Mouse (Mus musculus): ENCODE data around the gene Sik1. TPM values are rescaled to one million over a fixed set of nuclear protein-coding genes. Genes with fewer than 3 reads are reported as not detected.
A peak's percentile ranks its signal among the peaks of the same experiment; 100 is the strongest.
"Not testable (repeated sequence)": the region's sequence is repeated elsewhere in the genome, so short reads cannot be mapped to it uniquely, and the experiment has no call there.

Gene Sik1
- polyA plus RNA-seq, 1 experiment from 2014 or later = 25.0 TPM

GRCm38 (mm10) chr17:31889446-31890201 is 34.0 kb upstream of the Sik1 start:
- Histone ChIP-seq H3K27me3 (ENCODE audit: insufficient read depth, low read length) (no peaks in the 10 kb centered on the region), H3K4me3 (ENCODE audit: low read depth, low read length) (no peak overlapping the region), H3K9ac (no peak overlapping the region; the same call in 1 of the 2 replicates), H3K36me3 (ENCODE audit: insufficient read depth) (no peaks in the 10 kb centered on the region), H3K4me1 (ENCODE audit: insufficient read depth) (peaks cover 51% of the 10 kb centered on the region), H3K27ac (ENCODE audit: low read depth) (peak overlapping the region; percentile 98), H3K4me2 (0 out of 2 replicates have a peak overlapping the region, but pooled peaks have one; percentile 12), H3K9me3 (ENCODE audit: low read depth, low read length) (no peaks in the 10 kb centered on the region)
- peak; percentile 94 for DNase-seq
- TF ChIP-seq CTCF (IDR thresholded peaks at IDR 0.05; ENCODE audit: low read depth) = no peak
- WGBS = 21% methylated on average over 9 of the region's 9 CpGs
- ATAC-seq (ENCODE audit: insufficient read depth) = peak; percentile 82

GRCm38 (mm10) chr17:31888540-31888939 is 32.9 kb upstream of the Sik1 start:
- DNase-seq = no peak
- no peaks in the 10 kb centered on the region for H3K36me3 ChIP-seq (ENCODE audit: insufficient read depth)
- peak overlapping the region; percentile 98 for H3K27ac ChIP-seq (ENCODE audit: low read depth)
- H3K9me3 ChIP-seq (ENCODE audit: low read depth, low read length) = no peaks in the 10 kb centered on the region
- peaks cover 47% of the 10 kb centered on the region for H3K4me1 ChIP-seq (ENCODE audit: insufficient read depth)
- no peak overlapping the region for H3K4me2 ChIP-seq
- no peak overlapping the region for H3K9ac ChIP-seq
- no peak for TF ChIP-seq CTCF (IDR thresholded peaks at IDR 0.05; ENCODE audit: low read depth)
- WGBS = 37% methylated on average over 6 of the region's 6 CpGs
- H3K27me3 ChIP-seq (ENCODE audit: insufficient read depth, low read length) = no peaks in the 10 kb centered on the region
- H3K4me3 ChIP-seq (ENCODE audit: low read depth, low read length) = no peak overlapping the region
- ATAC-seq (ENCODE audit: insufficient read depth) = no peak

- H3K4me3 ChIP-seq (ENCODE audit: low read depth, low read length); H3K9me3 ChIP-seq (ENCODE audit: low read depth, low read length); DNase-seq; H3K27me3 ChIP-seq (ENCODE audit: insufficient read depth, low read length); H3K4me2 ChIP-seq; H3K36me3 ChIP-seq (ENCODE audit: insufficient read depth); H3K9ac ChIP-seq; ATAC-seq (ENCODE audit: insufficient read depth); H3K27ac ChIP-seq (ENCODE audit: low read depth): not testable (repeated sequence)
- WGBS = 83% methylated on average over 1 of the region's 1 CpGs
- peaks cover 14% of the 10 kb centered on the region for H3K4me1 ChIP-seq (ENCODE audit: insufficient read depth)
Measured at GRCm38 (mm10) chr17:31884676-31885075, 29.1 kb upstream of the Sik1 start.

GRCm38 (mm10) chr17:31879406-31879805 is 23.8 kb upstream of the Sik1 start:
- no peaks in the 10 kb centered on the region for H3K9me3 ChIP-seq (ENCODE audit: low read depth, low read length)
- DNase-seq = no peak
- no peaks in the 10 kb centered on the region for H3K27me3 ChIP-seq (ENCODE audit: insufficient read depth, low read length)
- no peak for ATAC-seq (ENCODE audit: insufficient read depth)
- H3K4me1 ChIP-seq (ENCODE audit: insufficient read depth) = peaks cover 8% of the 10 kb centered on the region
- H3K4me3 ChIP-seq (ENCODE audit: low read depth, low read length) = no peak overlapping the region
- 59% methylated on average over 10 of the region's 10 CpGs for WGBS
- H3K9ac ChIP-seq = no peak overlapping the region
- no peak for TF ChIP-seq CTCF (IDR thresholded peaks at IDR 0.05; ENCODE audit: low read depth)
- H3K4me2 ChIP-seq = no peak overlapping the region
- H3K27ac ChIP-seq (ENCODE audit: low read depth) = no peak overlapping the region
- H3K36me3 ChIP-seq (ENCODE audit: insufficient read depth) = no peaks in the 10 kb centered on the region

- 0 out of 2 replicates have a peak, but pooled peaks have one; percentile 1 for TF ChIP-seq CTCF (IDR thresholded peaks at IDR 0.05; ENCODE audit: low read depth)
- Histone ChIP-seq H3K27me3 (ENCODE audit: insufficient read depth, low read length) (no peaks in the 10 kb centered on the region), H3K4me2 (no peak overlapping the region), H3K4me1 (ENCODE audit: insufficient read depth) (peaks cover 13% of the 10 kb centered on the region), H3K36me3 (ENCODE audit: insufficient read depth) (no peaks in the 10 kb centered on the region), H3K4me3 (ENCODE audit: low read depth, low read length) (no peak overlapping the region), H3K27ac (ENCODE audit: low read depth) (peak overlapping the region; percentile 60; the same call in 1 of the 2 replicates), H3K9me3 (ENCODE audit: low read depth, low read length) (no peaks in the 10 kb centered on the region), H3K9ac (0 out of 2 replicates have a peak overlapping the region, but pooled peaks have one; percentile 0)
- DNase-seq = peak; percentile 54
- peak; percentile 32; the same call in 1 of the 2 replicates for ATAC-seq (ENCODE audit: insufficient read depth)
- WGBS = 31% methylated on average over 14 of the region's 14 CpGs
Measured at GRCm38 (mm10) chr17:31877650-31878141, 22.1 kb upstream of the Sik1 start.

GRCm38 (mm10) chr17:31877181-31877581 is 21.6 kb upstream of the Sik1 start:
- H3K36me3 ChIP-seq (ENCODE audit: insufficient read depth) = no peaks in the 10 kb centered on the region
- peaks cover 13% of the 10 kb centered on the region for H3K4me1 ChIP-seq (ENCODE audit: insufficient read depth)

GRCm38 (mm10) chr17:31876775-31877174 is 21.2 kb upstream of the Sik1 start:
- ATAC-seq (ENCODE audit: insufficient read depth) (no peak), DNase-seq (no peak)
- no peak overlapping the region for H3K4me2 ChIP-seq
- H3K27ac ChIP-seq (ENCODE audit: low read depth) = no peak overlapping the region
- TF ChIP-seq CTCF (IDR thresholded peaks at IDR 0.05; ENCODE audit: low read depth) = no peak
- WGBS = 53% methylated on average over 3 of the region's 3 CpGs
- H3K36me3 ChIP-seq (ENCODE audit: insufficient read depth) = no peaks in the 10 kb centered on the region
- H3K4me1 ChIP-seq (ENCODE audit: insufficient read depth) = peaks cover 16% of the 10 kb centered on the region
- no peak overlapping the region for H3K4me3 ChIP-seq (ENCODE audit: low read depth, low read length)
- H3K27me3 ChIP-seq (ENCODE audit: insufficient read depth, low read length) = no peaks in the 10 kb centered on the region
- no peak overlapping the region for H3K9ac ChIP-seq
- no peaks in the 10 kb centered on the region for H3K9me3 ChIP-seq (ENCODE audit: low read depth, low read length)

More at GRCm38 (mm10) chr17:31877181-31877581, 21.6 kb upstream of the Sik1 start:
- Histone ChIP-seq H3K4me2 (no peak overlapping the region), H3K9ac (0 out of 2 replicates have a peak overlapping the region, but pooled peaks have one; percentile 0), H3K27me3 (ENCODE audit: insufficient read depth, low read length) (no peaks in the 10 kb centered on the region), H3K27ac (ENCODE audit: low read depth) (peak overlapping the region; percentile 60; the same call in 1 of the 2 replicates), H3K4me3 (ENCODE audit: low read depth, low read length) (no peak overlapping the region), H3K9me3 (ENCODE audit: low read depth, low read length) (no peaks in the 10 kb centered on the region)
- WGBS = 83% methylated on average over 4 of the region's 4 CpGs
- ATAC-seq (ENCODE audit: insufficient read depth) (no peak), DNase-seq (no peak)
- no peak for TF ChIP-seq CTCF (IDR thresholded peaks at IDR 0.05; ENCODE audit: low read depth)
